Mouse (Mus musculus): ENCODE results near the gene L3mbtl2. TPM values are rescaled to one million over a fixed set of nuclear protein-coding genes. Genes with fewer than 3 reads are reported as not detected.

L3mbtl2 gene
- polyA plus RNA-seq, 1 experiment from 2014 or later = 12.5 TPM

Other genes starting within 250 kb of the L3mbtl2 start
- 189 and 239 TPM in 2 replicates for gene Rbx1, start 197.6 kb upstream of the L3mbtl2 start, polyA plus RNA-seq (2015; fragmentation: Nextera tagmentation; extraction: Ambion mirVana)
- 5.8 and 7.3 TPM in 2 replicates for gene Ep300, start 78.5 kb upstream of the L3mbtl2 start, polyA plus RNA-seq (2015; fragmentation: Nextera tagmentation; extraction: Ambion mirVana)
- gene Chadl, start 33.4 kb downstream of the L3mbtl2 start, polyA plus RNA-seq (2015; fragmentation: Nextera tagmentation; extraction: Ambion mirVana) = 0.44 and 0.52 TPM in 2 replicates
- 4.1 and 4.6 TPM in 2 replicates for gene Zc3h7b, start 81.2 kb downstream of the L3mbtl2 start, polyA plus RNA-seq (2015; fragmentation: Nextera tagmentation; extraction: Ambion mirVana)
- 63.6 and 67.3 TPM in 2 replicates for gene Rangap1, start 81.6 kb downstream of the L3mbtl2 start, polyA plus RNA-seq (2015; fragmentation: Nextera tagmentation; extraction: Ambion mirVana)
- 6.3 and 9.2 TPM in 2 replicates for gene Tef, start 138.5 kb downstream of the L3mbtl2 start, polyA plus RNA-seq (2015; fragmentation: Nextera tagmentation; extraction: Ambion mirVana)
- gene Tob2, start 194.9 kb downstream of the L3mbtl2 start, polyA plus RNA-seq (2015; fragmentation: Nextera tagmentation; extraction: Ambion mirVana) = 11.7 and 14.9 TPM in 2 replicates
- 72.6 and 79.6 TPM in 2 replicates for gene Phf5a, start 208.0 kb downstream of the L3mbtl2 start, polyA plus RNA-seq (2015; fragmentation: Nextera tagmentation; extraction: Ambion mirVana)
- gene Aco2, start 208.4 kb downstream of the L3mbtl2 start, polyA plus RNA-seq (2015; fragmentation: Nextera tagmentation; extraction: Ambion mirVana) = 109 and 114 TPM in 2 replicates